9 mouse cellular contexts compared by ENCODE assay signal in genomic region chr2:153525906-153526311, GRCm38 (mm10). TPM values are rescaled to one million over a fixed set of nuclear protein-coding genes. Genes with fewer than 3 reads are reported as not detected.
DNase-seq lines count a peak whose midpoint lies in the region; ATAC-seq lines count a peak whose summit lies in the region.
"Had no signal": no experiment of that assay in that cellular context is flagged by ENCODE, and none has a peak within 500 bp of the region (broad histone marks: within the 10 kb centered on the region; RNA-seq: fewer than 3 reads in every experiment).

No protein-coding gene starts in this region.

- no peak for DNase-seq in heart, postnatal 14 days
- DNase-seq in ES-CJ7 (ENCODE audit: low read depth, low spot score): peak; percentile 54
- peak; percentile 26 for DNase-seq in lung, postnatal 10 days
- DNase-seq in splenic B cell, adult 2 months (ENCODE audit: low read depth, low spot score): peak; percentile 63
- DNase-seq in cerebellum, adult 9-11 months: no peak
- DNase-seq in ovary, postnatal 14 days (ENCODE audit: low spot score): no peak

- peak overlapping the region; percentile 58 for H3K9ac ChIP-seq in heart, embryonic 13.5 days

- no peak overlapping the region for H3K4me3 ChIP-seq in heart, embryonic 13.5 days

- peaks cover 78% of the 10 kb centered on the region for H3K4me1 ChIP-seq in heart, embryonic 13.5 days

- H3K4me2 ChIP-seq in heart, embryonic 13.5 days: peak overlapping the region; percentile 48

- H3K27me3 ChIP-seq in heart, embryonic 13.5 days (replicated peaks): peaks cover 9% of the 10 kb centered on the region
- peaks cover 5% of the 10 kb centered on the region for H3K27me3 ChIP-seq in splenic B cell, adult 2 months (ENCODE audit: control insufficient read depth, insufficient read depth, low read length, poor library complexity, severe bottlenecking)

- peak overlapping the region; percentile 84 for H3K27ac ChIP-seq in heart, embryonic 13.5 days (replicated peaks)

- 9% methylated on average over 10 of the region's 10 CpGs for WGBS in heart, embryonic 13.5 days

- H3K36me3 ChIP-seq in heart, embryonic 13.5 days: no peaks in the 10 kb centered on the region
- H3K36me3 ChIP-seq in splenic B cell, adult 2 months (ENCODE audit: control insufficient read depth, insufficient read depth, low read length, poor library complexity, severe bottlenecking): no peaks in the 10 kb centered on the region

- intact Hi-C loops in heart, postnatal 14 days (cut with DNase I): no loop called here

- no peak for ATAC-seq in heart, embryonic 13.5 days (ENCODE audit: extremely low read depth, insufficient number of reproducible peaks, low FRiP score, low TSS enrichment)
- peak; percentile 59 for ATAC-seq in granulocyte monocyte progenitor cell, adult 5-6 weeks (replicated peaks; ENCODE audit: poor library complexity, severe bottlenecking)

- H3K9me3 ChIP-seq in heart, embryonic 13.5 days: no peaks in the 10 kb centered on the region

RNA-seq across cellular contexts. Expression of gene Nol4l, which starts 3.9 kb away (rescaled TPM):
- polyA plus RNA-seq in heart, embryonic 13.5 days (2015; fragmentation: Nextera tagmentation; extraction: Ambion mirVana): 10.5 and 11.0 TPM in 2 replicates
- total RNA-seq in heart, postnatal 14 days (2021): 1 to 10 TPM; 6.2 to 6.4 TPM
- total RNA-seq in granulocyte monocyte progenitor cell, adult 5-6 weeks (2014; fragmentation: Nextera tagmentation): 4.7 and 7.4 TPM in 2 replicates
- 0.72 and 0.86 TPM in 2 replicates for total RNA-seq in granulocyte monocyte progenitor cell, adult 5-6 weeks (2017)

RNA-seq across cellular contexts. Expression of gene 4930404H24Rik, which starts 33.3 kb away (rescaled TPM):
- not detected in 2 replicates for polyA plus RNA-seq in heart, embryonic 13.5 days (2015; fragmentation: Nextera tagmentation; extraction: Ambion mirVana)
- not detected for total RNA-seq in heart, postnatal 14 days (2021)
- not detected in 2 replicates for total RNA-seq in granulocyte monocyte progenitor cell, adult 5-6 weeks (2014; fragmentation: Nextera tagmentation)
- total RNA-seq in granulocyte monocyte progenitor cell, adult 5-6 weeks (2017): not detected in 2 replicates
- total RNA-seq: liver, adult 2 months had no signal
- polyA plus RNA-seq: liver, adult 2 months had no signal

Comparison
In these comparisons a context has a peak if more than half of its experiments do, and no peak if none do; other contexts are left out.
1. DNase-seq: peak in ES-CJ7 (single experiment), lung, postnatal 10 days (single experiment) and splenic B cell, adult 2 months (single experiment); none in heart, postnatal 14 days (0 of 2), cerebellum, adult 9-11 months (single experiment) and ovary, postnatal 14 days (single experiment).